Mouse (Mus musculus) left cerebral cortex, postnatal 14 days (tissue): ENCODE measurements around the gene Olfr448. TPM values are rescaled to one million over a fixed set of nuclear protein-coding genes. Genes with fewer than 3 reads are reported as not detected.
A peak's percentile ranks its signal among the peaks of the same experiment; 100 is the strongest.

Source experiments
- DNase-seq, 2 experiments: peaks; one replicate each; pipeline ENCODE4 v3.0.0; 2021 to 2022; ENCODE audit warnings: low spot score in 2 of 2, mixed read lengths in 1 of 2
- intact Hi-C: fragments of 180-260 bp; cut with DNase I; formaldehyde crosslinking; loops from one replicate; pipeline ENCODE4 v1.15.1; 2025
- long read RNA-seq, 2 experiments: library from polyadenylated mRNA; stranded (forward); transcript quantifications; one replicate each; pipeline ENCODE4 v2.0.0; 2021
- total RNA-seq, 2 experiments: library from RNA; stranded (reverse); gene quantifications; 2 replicates each; pipeline ENCODE4 v1.2.3; 2021

Gene Olfr448
- not detected for total RNA-seq
- long read RNA-seq, experiment 1 = 0 reads
- long read RNA-seq, experiment 2 = 0 reads

DNA sequence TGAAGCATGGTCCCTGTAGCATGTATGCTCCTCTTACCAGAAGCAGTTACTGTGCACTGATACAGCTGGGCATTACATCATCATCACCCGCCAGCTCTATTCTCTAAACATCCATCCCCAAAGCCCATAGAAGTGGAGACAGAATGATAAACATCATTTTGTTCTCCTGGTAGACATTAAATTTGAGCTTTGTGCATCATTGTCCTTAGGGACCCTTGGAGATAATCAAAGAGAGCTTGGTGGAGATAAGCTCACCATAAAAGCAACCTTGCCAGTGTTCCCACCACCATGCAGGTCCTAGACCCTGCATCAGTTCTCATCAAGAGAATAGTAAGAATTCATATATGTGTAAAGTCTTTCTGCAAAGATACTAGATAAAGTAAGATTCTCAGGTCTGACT lies at the start of gene Olfr448:
Gene Olfr448 (plus strand): TSS at position 301 of the 400 bp plus-strand sequence.
- no peak for DNase-seq
- intact Hi-C loops = no loop called here

DNA sequence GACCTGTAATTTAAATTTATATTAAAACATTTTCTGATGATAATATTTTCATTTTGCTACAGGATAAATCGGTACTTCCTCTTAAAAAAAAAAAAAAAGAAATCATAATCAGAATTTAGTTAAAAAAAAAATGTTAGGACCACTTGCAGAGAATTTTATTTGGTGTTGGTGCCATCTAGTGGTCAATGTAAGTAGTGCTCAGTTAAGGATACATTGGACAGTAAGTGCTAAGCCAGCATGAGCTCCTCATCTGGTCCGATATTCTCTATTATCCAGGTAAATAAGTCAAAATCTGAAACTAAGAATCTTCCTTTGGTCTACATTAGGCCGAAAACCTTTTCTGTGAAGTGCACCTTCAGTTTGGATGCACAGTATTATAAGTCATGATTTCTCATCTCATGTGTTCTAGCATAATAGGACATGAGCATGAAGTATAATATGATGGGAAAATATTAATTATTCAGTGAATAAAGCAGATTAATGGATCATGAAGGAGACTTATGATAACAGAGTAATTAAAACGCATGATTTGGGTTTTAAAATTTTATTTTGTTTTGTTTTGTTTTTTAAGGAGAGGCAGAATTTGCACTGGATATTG lies 29.9 kb upstream of the Olfr448 start:
- peak; percentile 84 to 85 for DNase-seq
- intact Hi-C loops = loop anchor here (10.0 kb wide), 1 partner anchor 246 kb away; no protein-coding TSS in a partner anchor

DNA sequence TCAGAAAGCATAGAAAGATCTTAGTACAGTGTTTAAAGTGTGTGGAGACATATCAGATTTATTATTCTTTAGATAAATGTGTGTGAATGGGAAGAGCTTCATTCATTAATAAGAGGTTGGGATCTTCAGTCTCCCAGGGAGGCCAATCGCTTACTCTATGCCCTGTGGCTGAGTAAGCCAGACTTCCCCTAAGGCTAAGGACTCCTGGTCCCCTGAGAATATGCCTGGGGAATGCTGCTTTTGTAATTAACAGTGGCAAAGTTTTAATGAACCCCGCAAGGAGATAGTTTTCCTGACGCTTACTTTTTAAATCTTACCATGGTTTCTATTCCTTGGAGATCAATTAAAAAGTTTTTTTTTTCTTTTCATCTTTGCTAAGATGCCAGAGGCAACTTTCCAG lies 20.5 kb upstream of the Olfr448 start:
- intact Hi-C loops = loop anchor here (10.0 kb wide), 1 partner anchor 255 kb away; no protein-coding TSS in a partner anchor
- DNase-seq = no peak

DNA sequence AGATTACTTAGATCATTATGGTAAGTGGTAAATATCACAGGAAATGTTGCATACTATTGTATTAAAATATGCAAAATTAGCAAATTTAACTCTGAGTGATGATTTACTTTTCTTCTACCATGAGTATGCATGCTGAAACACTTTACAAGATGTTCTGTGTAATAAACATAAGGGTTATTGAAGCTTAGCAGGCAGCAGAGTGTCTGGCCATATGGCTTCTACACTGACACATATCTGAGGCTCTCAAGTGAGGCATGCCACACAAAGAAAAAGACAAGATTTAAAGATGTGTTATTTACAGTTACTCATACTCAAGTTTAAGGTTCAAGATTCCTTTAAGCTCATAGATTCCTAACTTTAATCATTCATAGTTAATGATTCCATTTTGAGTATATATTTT lies 13.9 kb upstream of the Olfr448 start:
- no peak for DNase-seq

DNA sequence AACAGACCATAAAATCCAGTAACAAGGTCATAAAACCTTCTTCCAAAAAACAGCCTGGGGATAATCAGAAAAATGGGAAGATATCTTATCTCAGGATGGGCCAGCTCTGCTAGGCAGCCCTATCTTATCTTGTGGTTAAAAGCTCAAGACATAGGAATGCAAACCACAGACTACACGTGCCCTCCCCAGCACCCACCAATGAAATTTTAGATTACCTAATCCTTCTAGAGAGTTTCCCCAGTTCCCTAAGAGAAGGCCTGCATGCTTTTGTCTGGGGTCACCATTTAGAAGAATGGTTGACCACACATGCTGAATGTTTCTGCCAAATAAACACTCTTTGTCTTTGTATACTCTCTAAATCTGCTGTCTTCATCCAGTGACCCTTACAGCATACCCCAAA lies 10.1 kb downstream of the Olfr448 start:
- no peak for DNase-seq
- intact Hi-C loops = no loop called here

More for the DNA sequence above, 13.9 kb upstream of the Olfr448 start:
- intact Hi-C loops = no loop called here

DNA sequence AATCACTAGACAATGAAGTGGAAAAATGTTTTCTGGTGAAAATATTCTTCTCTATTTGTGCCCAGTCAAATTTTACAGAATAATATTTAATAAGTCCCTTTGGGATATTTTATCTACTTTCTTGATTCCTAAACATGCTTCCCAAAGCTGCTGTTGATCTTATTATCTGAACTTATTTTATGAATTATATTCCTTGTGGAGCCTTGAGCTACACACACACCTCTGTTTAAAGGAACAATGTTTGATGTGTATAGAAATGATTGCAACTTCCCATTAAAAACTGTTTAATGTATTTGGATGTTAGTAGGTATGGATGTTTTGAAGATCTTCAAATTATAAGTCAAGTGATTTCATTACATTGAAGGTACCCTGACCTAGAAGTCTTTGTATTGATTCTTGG lies 18.3 kb downstream of the Olfr448 start, which contains the start of gene Olfr447:
Gene Olfr447 (plus strand): TSS at position 301 of the 400 bp plus-strand sequence.
- DNase-seq = no peak
- intact Hi-C loops = no loop called here

DNA sequence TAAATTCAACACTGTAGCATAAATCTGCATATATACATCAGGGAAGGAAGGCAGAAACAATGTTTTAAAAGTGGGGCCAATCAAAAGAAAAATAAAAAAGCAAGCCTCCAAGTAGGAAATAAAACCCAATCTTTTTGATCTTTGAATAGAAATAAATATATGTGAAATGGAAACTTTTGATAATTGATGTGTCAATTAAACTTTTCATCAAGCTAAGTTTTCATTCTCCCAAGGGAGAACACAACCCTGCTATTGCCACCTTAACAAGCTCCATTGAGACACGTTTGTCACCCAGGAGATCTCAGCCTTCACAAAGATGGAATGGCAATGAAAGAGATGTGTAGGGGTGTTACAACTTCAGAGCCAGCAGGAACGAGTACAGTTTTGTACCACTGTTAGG lies 30.8 kb downstream of the Olfr448 start, which contains the start of gene Olfr446:
Gene Olfr446 (plus strand): TSS at position 301 of the 400 bp plus-strand sequence.
- intact Hi-C loops = no loop called here
- DNase-seq = no peak

Other genes starting within 250 kb of the Olfr448 start
- 1 to 10 TPM in 1 of 2 experiments, under 1 TPM in 1; 0.63 to 1.0 TPM for gene Tcaf2, start 245.2 kb upstream of the Olfr448 start, total RNA-seq
- 100 to 1,000 TPM; 226 to 234 TPM for gene Tcaf1, start 180.4 kb upstream of the Olfr448 start, total RNA-seq
- not detected for gene Olfr453, start 151.1 kb upstream of the Olfr448 start, total RNA-seq
- gene Olfr38, start 134.0 kb upstream of the Olfr448 start, total RNA-seq = not detected
- not detected for gene Olfr452, start 105.3 kb upstream of the Olfr448 start, total RNA-seq
- gene Olfr450, start 78.5 kb upstream of the Olfr448 start, total RNA-seq = not detected
- gene Olfr449, start 56.1 kb upstream of the Olfr448 start, total RNA-seq = not detected
- gene Olfr447, start 18.4 kb downstream of the Olfr448 start, total RNA-seq = not detected
- not detected for gene Olfr446, start 30.9 kb downstream of the Olfr448 start, total RNA-seq
- not detected for gene Olfr444, start 58.6 kb downstream of the Olfr448 start, total RNA-seq
- gene Olfr441, start 215.9 kb downstream of the Olfr448 start, total RNA-seq = not detected